Mouse (Mus musculus) heart, adult 2 months (tissue): ENCODE results near the gene Cd86. TPM values are rescaled to one million over a fixed set of nuclear protein-coding genes. Genes with fewer than 3 reads are reported as not detected.

Experiments
- DNase-seq, 2 experiments: peaks; one replicate each; pipeline ENCODE4 v3.0.0; 2021
- H3K27ac ChIP-seq: fragments of 200-600 bp; 2 replicates; pipeline ENCODE4 v1.8.1; 2022
- H3K27me3 ChIP-seq: fragments of 200-500 bp; 2 replicates; pipeline ENCODE4 v1.6.1; 2012; ENCODE audit warnings: mild to moderate bottlenecking, low read length, inconsistent platforms, mixed read lengths; ENCODE audit not compliant: control insufficient read depth, insufficient read depth
- H3K36me3 ChIP-seq: fragments of 200-500 bp; 2 replicates; pipeline ENCODE4 v1.6.1; 2012; ENCODE audit warnings: low read length, inconsistent platforms; ENCODE audit not compliant: control insufficient read depth, insufficient read depth
- H3K4me1 ChIP-seq: fragments of 200-500 bp; 2 replicates; pipeline ENCODE4 v1.6.1; 2011; ENCODE audit warnings: low read length; ENCODE audit not compliant: control insufficient read depth, insufficient read depth
- H3K4me3 ChIP-seq: fragments of 200-600 bp; 2 replicates; pipeline ENCODE4 v1.8.1; 2022
- H3K79me2 ChIP-seq: fragments of 200-500 bp; replicated peaks from 2 replicates; pipeline ENCODE4 v1.6.1; 2012; ENCODE audit warnings: mild to moderate bottlenecking, inconsistent platforms, low read length, moderate library complexity, mixed read lengths; ENCODE audit not compliant: control insufficient read depth, insufficient read depth
- H3K9ac ChIP-seq: fragments of 200-500 bp; 2 replicates; pipeline ENCODE4 v1.6.1; 2012; ENCODE audit warnings: low read depth, mild to moderate bottlenecking, control low read depth, inconsistent platforms, low read length, mixed read lengths
- CTCF ChIP-seq: fragments of 200-600 bp; IDR thresholded peaks from 2 replicates; pipeline ENCODE4 v1.8.1; 2022; ENCODE audit warnings: antibody characterized with exemption, mild to moderate bottlenecking, moderate library complexity
- EP300 ChIP-seq: fragments of 200-500 bp; IDR thresholded peaks from 2 replicates; pipeline ENCODE4 v1.6.1; 2011; ENCODE audit warnings: low read depth, low read length, control low read depth; ENCODE audit not compliant: insufficient read depth
- POLR2A ChIP-seq: fragments of 200-500 bp; IDR thresholded peaks from 2 replicates; pipeline ENCODE4 v1.6.1; 2011; ENCODE audit warnings: mild to moderate bottlenecking, low read depth, low read length, control low read depth; ENCODE audit not compliant: insufficient read depth
- WGBS: fragments of 180-500 bp; shearing (Covaris S2); methylation state at CpG from one replicate; pipeline ENCODE4 v1.1.7; 2018; 5-methylcytosine and 5-hydroxymethylcytosine counted together
- intact Hi-C: fragments of 180-260 bp; cut with DNase I; formaldehyde crosslinking; loops from one replicate; pipeline ENCODE4 v1.15.1; 2025
- polyA plus RNA-seq: library from polyadenylated mRNA; depleted of rRNA; stranded (reverse); fragments of >200 nt; gene quantifications from 2 replicates; pipeline ENCODE4 v1.2.3, GENCODE M21; 2012
- total RNA-seq, 2 experiments: library from RNA; stranded (reverse); gene quantifications; 2 replicates each; pipeline ENCODE4 v1.2.3; 2021

Cd86 gene
- total and polyA plus RNA-seq, 3 experiments, result 1.00 to 1.4 (median 1.1) TPM

DNA sequence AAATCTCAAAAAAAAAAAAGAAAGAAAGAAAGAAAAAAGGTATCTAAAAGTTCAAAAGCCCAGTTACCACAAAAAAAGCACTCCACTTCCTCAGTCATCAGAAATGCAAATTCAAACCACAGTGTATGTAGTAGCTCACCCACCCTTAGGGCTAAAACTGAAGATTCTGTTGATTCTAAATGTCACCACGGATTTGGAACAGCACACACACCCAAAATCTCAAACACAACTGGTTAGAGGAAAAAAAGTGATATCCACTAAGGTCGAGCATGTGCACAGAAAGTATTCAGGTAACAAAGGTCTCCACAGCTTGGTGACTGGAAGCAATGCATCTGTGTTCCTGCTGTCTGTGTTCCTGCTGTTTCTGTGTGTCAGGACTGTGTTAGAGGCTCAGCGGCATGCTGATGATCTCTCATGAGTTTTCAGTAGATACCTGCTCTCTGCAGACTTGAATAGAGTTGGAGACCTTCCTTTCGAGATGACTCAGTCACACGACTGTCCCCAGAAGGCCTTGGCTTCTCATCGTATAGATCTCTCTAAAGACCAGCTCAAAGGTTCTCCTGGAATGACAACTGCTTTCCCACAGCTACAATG, 18.5 kb upstream of the Cd86 start:
- Histone ChIP-seq H3K36me3 (no peaks in the 10 kb centered on the region), H3K27ac (no peak overlapping the region), H3K4me1 (no peaks in the 10 kb centered on the region), H3K79me2 (no peaks in the 10 kb centered on the region), H3K4me3 (no peak overlapping the region), H3K9ac (no peak overlapping the region), H3K27me3 (no peaks in the 10 kb centered on the region)
- no peak for TF ChIP-seq EP300
- TF ChIP-seq POLR2A, result no peak
- no peak for TF ChIP-seq CTCF
- DNase-seq, result no peak
- 65% methylated on average over 6 of the region's 6 CpGs for WGBS
- intact Hi-C loops, result no loop called here

DNA sequence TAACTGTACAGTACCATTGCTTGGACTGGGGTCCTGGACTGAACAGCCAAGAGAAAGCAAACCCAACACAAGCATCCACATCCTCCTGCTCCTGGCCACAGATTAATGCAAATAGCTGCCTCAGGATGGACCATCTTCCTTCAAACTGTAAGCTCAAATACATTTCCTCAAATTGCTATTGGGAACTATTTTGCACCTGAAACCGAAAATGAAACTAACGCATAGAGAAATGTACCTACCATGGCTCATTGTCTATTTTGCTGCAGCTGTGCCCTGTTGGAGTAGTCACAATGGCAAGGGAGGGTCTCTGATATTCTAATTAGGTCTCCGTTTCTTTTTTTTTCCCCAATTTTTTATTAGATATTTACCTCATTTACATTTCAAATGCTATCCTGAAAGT, 15.9 kb upstream of the Cd86 start:
- WGBS, result 81% methylated on average over 3 of the region's 3 CpGs
- TF ChIP-seq POLR2A, result no peak
- TF ChIP-seq EP300, result no peak
- no peak for TF ChIP-seq CTCF
- no peak overlapping the region for H3K27ac ChIP-seq

GRCm38 (mm10) chr16:36675902-36676301, 10.0 kb upstream of the Cd86 start:
- intact Hi-C loops, result no loop called here
- WGBS, result 86% methylated on average over 2 of the region's 2 CpGs
- no peak overlapping the region for H3K27ac ChIP-seq
- no peaks in the 10 kb centered on the region for H3K79me2 ChIP-seq
- no peak for TF ChIP-seq POLR2A
- H3K36me3 ChIP-seq, result no peaks in the 10 kb centered on the region
- no peaks in the 10 kb centered on the region for H3K4me1 ChIP-seq
- H3K4me3 ChIP-seq, result no peak overlapping the region
- H3K27me3 ChIP-seq, result no peaks in the 10 kb centered on the region
- DNase-seq, result no peak
- no peak overlapping the region for H3K9ac ChIP-seq

More for the DNA sequence above, 15.9 kb upstream of the Cd86 start:
- no peaks in the 10 kb centered on the region for H3K79me2 ChIP-seq
- no peak overlapping the region for H3K9ac ChIP-seq
- H3K36me3 ChIP-seq, result no peaks in the 10 kb centered on the region
- no peak for DNase-seq
- H3K4me1 ChIP-seq, result no peaks in the 10 kb centered on the region
- H3K4me3 ChIP-seq, result no peak overlapping the region
- no peaks in the 10 kb centered on the region for H3K27me3 ChIP-seq
- intact Hi-C loops, result no loop called here

- no peaks in the 10 kb centered on the region for H3K27me3 ChIP-seq
- intact Hi-C loops, result no loop called here
- WGBS, result 24% methylated on average over 2 of the region's 2 CpGs
- H3K27ac ChIP-seq, result no peak overlapping the region
- no peak for DNase-seq
- no peaks in the 10 kb centered on the region for H3K36me3 ChIP-seq
- no peak overlapping the region for H3K4me3 ChIP-seq
- no peak overlapping the region for H3K9ac ChIP-seq
- no peak for TF ChIP-seq CTCF
- TF ChIP-seq EP300, result no peak
- TF ChIP-seq POLR2A, result no peak
- H3K4me1 ChIP-seq, result no peaks in the 10 kb centered on the region
- H3K79me2 ChIP-seq, result no peaks in the 10 kb centered on the region
Measured at GRCm38 (mm10) chr16:36675304-36675703, 9.4 kb upstream of the Cd86 start.

GRCm38 (mm10) chr16:36674457-36675204, 8.8 kb upstream of the Cd86 start:
- Histone ChIP-seq H3K4me1 (no peaks in the 10 kb centered on the region), H3K79me2 (no peaks in the 10 kb centered on the region), H3K9ac (no peak overlapping the region), H3K27ac (no peak overlapping the region), H3K36me3 (no peaks in the 10 kb centered on the region), H3K4me3 (no peak overlapping the region), H3K27me3 (no peaks in the 10 kb centered on the region)
- no peak for TF ChIP-seq EP300
- TF ChIP-seq CTCF, result no peak
- no peak for TF ChIP-seq POLR2A
- no peak for DNase-seq
- WGBS, result 61% methylated on average over 7 of the region's 7 CpGs
- intact Hi-C loops, result no loop called here

- intact Hi-C loops, result no loop called here
- no peak overlapping the region for H3K4me3 ChIP-seq
Measured at GRCm38 (mm10) chr16:36673196-36673595, 7.3 kb upstream of the Cd86 start.

More at GRCm38 (mm10) chr16:36673196-36673595, 7.3 kb upstream of the Cd86 start:
- Histone ChIP-seq H3K9ac (no peak overlapping the region), H3K27ac (no peak overlapping the region), H3K27me3 (no peaks in the 10 kb centered on the region), H3K79me2 (no peaks in the 10 kb centered on the region), H3K4me1 (no peaks in the 10 kb centered on the region), H3K36me3 (no peaks in the 10 kb centered on the region)
- no peak for DNase-seq
- TF ChIP-seq CTCF, result no peak
- TF ChIP-seq POLR2A, result no peak
- TF ChIP-seq EP300, result no peak
- WGBS, result 70% methylated on average over 4 of the region's 4 CpGs
